Mouse (Mus musculus) ES-Bruce4 (cell line): Measurements from ENCODE around the gene Unc45b. TPM values are rescaled to one million over a fixed set of nuclear protein-coding genes. Genes with fewer than 3 reads are reported as not detected.

ENCODE experiments used
- H3K27ac ChIP-seq: 2 replicates; pipeline ENCODE4 v1.5.1; 2012; ENCODE audit warnings: low read length, inconsistent platforms; ENCODE audit not compliant: insufficient read depth
- H3K27me3 ChIP-seq: 2 replicates; pipeline ENCODE4 v1.6.1; 2012; ENCODE audit warnings: mild to moderate bottlenecking, low read length, inconsistent platforms; ENCODE audit not compliant: control insufficient read depth, poor library complexity, insufficient read depth, severe bottlenecking
- H3K36me3 ChIP-seq: 2 replicates; pipeline ENCODE4 v1.6.1; 2012; ENCODE audit warnings: inconsistent platforms, mild to moderate bottlenecking, low read length, moderate library complexity; ENCODE audit not compliant: control insufficient read depth, poor library complexity, insufficient read depth, severe bottlenecking
- H3K4me1 ChIP-seq: one replicate; pipeline ENCODE4 v1.8.1; 2011; ENCODE audit warnings: low read length; ENCODE audit not compliant: control insufficient read depth, insufficient read depth
- H3K4me3 ChIP-seq: 2 replicates; pipeline ENCODE4 v1.5.1; 2011; ENCODE audit warnings: low read depth, mild to moderate bottlenecking, low read length
- H3K9ac ChIP-seq: 2 replicates; pipeline ENCODE4 v1.6.1; 2012; ENCODE audit warnings: low read depth, mild to moderate bottlenecking, inconsistent platforms; ENCODE audit not compliant: poor library complexity, severe bottlenecking
- H3K9me3 ChIP-seq: replicated peaks from 2 replicates; pipeline ENCODE4 v1.6.1; 2012; ENCODE audit warnings: mild to moderate bottlenecking, low read length, inconsistent platforms; ENCODE audit not compliant: control insufficient read depth, poor library complexity, insufficient read depth, severe bottlenecking
- CTCF ChIP-seq: IDR thresholded peaks from one replicate; pipeline ENCODE4 v1.8.1; 2011; ENCODE audit warnings: low read depth, low read length
- EP300 ChIP-seq: IDR thresholded peaks from 2 replicates; pipeline ENCODE4 v1.6.1; 2011; ENCODE audit warnings: low read depth, low read length; ENCODE audit not compliant: insufficient read depth
- POLR2A ChIP-seq: IDR thresholded peaks from one replicate; pipeline ENCODE4 v1.8.1; 2011; ENCODE audit warnings: low read length; ENCODE audit not compliant: insufficient read depth
- polyA plus RNA-seq: library from polyadenylated mRNA; stranded (reverse); fragments of >200 nt; gene quantifications from 2 replicates; pipeline ENCODE4 v1.2.4, GENCODE M21; 2011; ENCODE audit warnings: low read depth; ENCODE audit not compliant: missing spikeins, insufficient read depth, insufficient read length

Unc45b gene
- polyA plus RNA-seq, 1 experiment, result 3.5 TPM

GRCm38 (mm10) chr11:82889524-82890341, 20.6 kb upstream of the Unc45b start:
- H3K4me3 ChIP-seq, result peak overlapping the region; percentile 91
- H3K27ac ChIP-seq, result peak overlapping the region; percentile 10; the same call in 1 of the 2 replicates
- no peaks in the 10 kb centered on the region for H3K27me3 ChIP-seq
- H3K4me1 ChIP-seq, result peaks cover 4% of the 10 kb centered on the region
- H3K9ac ChIP-seq, result peak overlapping the region; percentile 83
- TF ChIP-seq POLR2A (no peak), EP300 (no peak), CTCF (no peak)
- no peaks in the 10 kb centered on the region for H3K9me3 ChIP-seq
- no peaks in the 10 kb centered on the region for H3K36me3 ChIP-seq

GRCm38 (mm10) chr11:82890342-82890762, 20.0 kb upstream of the Unc45b start, which contains the start of gene Rad51d:
Gene Rad51d, minus strand, starts transcription at chr11:82890614.
- no peaks in the 10 kb centered on the region for H3K27me3 ChIP-seq
- peak; percentile 87 for TF ChIP-seq CTCF
- TF ChIP-seq POLR2A, result no peak
- 0 out of 2 replicates have a peak, but pooled peaks have one; percentile 2 for TF ChIP-seq EP300
- H3K4me3 ChIP-seq, result peak within 1 kb of the TSS; percentile 91
- peak within 1 kb of the TSS; percentile 83 for H3K9ac ChIP-seq
- no peaks in the 10 kb centered on the region for H3K9me3 ChIP-seq
- H3K36me3 ChIP-seq, result no peaks in the 10 kb centered on the region
- H3K27ac ChIP-seq, result peak within 1 kb of the TSS; percentile 10; the same call in 1 of the 2 replicates
- peaks cover 1% of the 10 kb centered on the region for H3K4me1 ChIP-seq

GRCm38 (mm10) chr11:82891936-82892335, 18.4 kb upstream of the Unc45b start, which contains the start of gene Fndc8:
Gene Fndc8, plus strand, starts transcription at chr11:82892124.
- Histone ChIP-seq H3K27me3 (no peaks in the 10 kb centered on the region), H3K36me3 (no peaks in the 10 kb centered on the region), H3K9ac (no peak within 1 kb of the TSS), H3K4me1 (peaks cover 1% of the 10 kb centered on the region), H3K4me3 (no peak within 1 kb of the TSS), H3K27ac (no peak within 1 kb of the TSS), H3K9me3 (no peaks in the 10 kb centered on the region)
- TF ChIP-seq CTCF (no peak), EP300 (no peak), POLR2A (no peak)

- Histone ChIP-seq H3K27ac (no peak overlapping the region), H3K9ac (no peak overlapping the region), H3K4me3 (no peak overlapping the region), H3K9me3 (no peaks in the 10 kb centered on the region), H3K36me3 (peaks cover 20% of the 10 kb centered on the region), H3K27me3 (no peaks in the 10 kb centered on the region), H3K4me1 (no peaks in the 10 kb centered on the region)
- TF ChIP-seq POLR2A (no peak), CTCF (no peak), EP300 (no peak)
Measured at GRCm38 (mm10) chr11:82897478-82897877, 12.9 kb upstream of the Unc45b start.

- H3K27ac ChIP-seq, result no peak overlapping the region
- no peaks in the 10 kb centered on the region for H3K4me1 ChIP-seq
- H3K27me3 ChIP-seq, result no peaks in the 10 kb centered on the region
- H3K9me3 ChIP-seq, result no peaks in the 10 kb centered on the region
- TF ChIP-seq EP300 (no peak), POLR2A (no peak), CTCF (no peak)
- H3K9ac ChIP-seq, result no peak overlapping the region
- H3K36me3 ChIP-seq, result peaks cover 35% of the 10 kb centered on the region
- H3K4me3 ChIP-seq, result no peak overlapping the region
Measured at GRCm38 (mm10) chr11:82899720-82900119, 10.6 kb upstream of the Unc45b start.

- Histone ChIP-seq H3K9ac (no peak overlapping the region), H3K36me3 (peaks cover 48% of the 10 kb centered on the region), H3K4me1 (peaks cover 7% of the 10 kb centered on the region), H3K27ac (no peak overlapping the region), H3K4me3 (no peak overlapping the region), H3K9me3 (no peaks in the 10 kb centered on the region), H3K27me3 (no peaks in the 10 kb centered on the region)
- no peak for TF ChIP-seq EP300
Measured at GRCm38 (mm10) chr11:82901606-82902310, 8.6 kb upstream of the Unc45b start.
